Mouse (Mus musculus): ENCODE measurements around the gene Smap2.
"Not testable (repeated sequence)": the region's sequence is repeated elsewhere in the genome, so short reads cannot be mapped to it uniquely, and the experiment has no call there.

The Smap2 gene

DNA sequence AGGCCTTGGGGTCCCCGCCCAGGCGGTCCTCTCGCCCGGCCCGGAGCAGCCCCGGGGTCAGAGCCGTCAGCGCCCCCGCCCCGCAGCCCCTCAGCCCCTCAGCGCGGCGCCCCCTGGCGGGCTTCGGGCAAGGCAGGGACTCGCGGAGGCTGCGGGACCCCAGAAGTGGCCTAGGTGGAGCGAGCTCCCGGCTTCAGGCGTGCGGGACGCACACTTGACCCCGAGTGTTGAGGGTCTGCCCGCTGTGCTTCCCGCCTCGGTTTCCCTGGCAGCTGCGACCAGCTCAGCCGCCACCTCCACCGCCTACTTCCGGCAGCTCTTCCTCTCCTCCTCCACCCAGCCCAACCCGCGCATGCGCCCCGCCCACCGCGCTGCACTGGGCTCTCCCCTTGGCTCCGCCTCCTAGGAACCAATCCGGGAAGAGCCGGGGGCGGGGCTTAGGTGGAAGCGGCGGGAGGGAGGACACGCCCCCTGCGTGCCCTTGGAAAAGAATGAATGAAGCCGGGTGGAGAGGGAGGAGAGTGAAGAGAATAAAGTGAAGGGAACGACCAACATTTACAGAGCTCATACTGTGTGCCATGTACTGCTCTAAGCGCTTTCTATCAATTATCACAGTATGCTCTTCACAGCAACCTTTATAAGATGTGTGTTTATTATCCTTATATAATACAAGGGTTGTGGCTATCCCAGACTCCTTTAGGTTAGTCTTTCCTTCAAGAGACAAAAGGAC lies at the start of gene Smap2:
Smap2 (minus strand) TSS at position 320 of the 730 bp plus-strand sequence.
- CTCF ChIA-PET, result interaction anchor here (0.6 to 2.3 kb wide), 7 partner anchors 10 to 1030 kb away, joined by 3 to 8 read pairs (median 4); no protein-coding TSS in a partner anchor

- CTCF ChIA-PET, result no interaction called here
These were observed 48.3 kb upstream of the Smap2 start for GRCm38 (mm10) chr4:121065336-121065735.

GRCm38 (mm10) chr4:121059218-121059617 lies 42.2 kb upstream of the Smap2 start:
- CTCF ChIA-PET, result not testable (repeated sequence)

GRCm38 (mm10) chr4:121057032-121057431 lies 40.0 kb upstream of the Smap2 start:
- CTCF ChIA-PET, result no interaction called here

- CTCF ChIA-PET, result no interaction called here
These were observed 39.3 kb upstream of the Smap2 start for GRCm38 (mm10) chr4:121056342-121056741.

- CTCF ChIA-PET, result interaction anchor here (0.6 kb wide), 1 partner anchor 19 kb away, joined by 18 read pairs; no protein-coding TSS in a partner anchor
These were observed 35.6 kb upstream of the Smap2 start for GRCm38 (mm10) chr4:121052454-121053323.

GRCm38 (mm10) chr4:121051863-121052262 lies 34.8 kb upstream of the Smap2 start:
- CTCF ChIA-PET, result no interaction called here

DNA sequence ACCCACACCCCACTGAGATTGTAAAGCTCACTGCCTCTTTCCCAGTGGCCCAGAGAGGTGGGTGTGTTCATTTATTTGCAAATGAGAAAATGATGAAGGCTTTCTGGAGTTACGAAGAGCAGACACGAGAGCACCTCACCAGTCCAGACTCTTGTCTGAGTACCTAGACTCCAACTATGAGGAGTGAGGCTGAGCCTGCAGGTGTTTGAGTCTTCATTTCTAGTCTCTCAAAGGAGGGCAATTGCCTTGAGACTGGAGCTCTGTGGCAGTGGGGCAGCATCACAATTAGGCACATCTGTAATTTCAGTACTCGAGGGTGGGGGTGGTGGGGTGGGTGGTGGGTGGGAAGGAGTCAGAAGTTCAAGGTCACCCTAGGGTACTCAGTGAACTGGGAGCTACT lies 25.9 kb upstream of the Smap2 start:
- CTCF ChIA-PET, result no interaction called here

- CTCF ChIA-PET, result no interaction called here
These were observed 25.4 kb upstream of the Smap2 start for GRCm38 (mm10) chr4:121042472-121042871.

GRCm38 (mm10) chr4:121040897-121041671 lies 24.0 kb upstream of the Smap2 start:
- CTCF ChIA-PET, result interaction anchor here (0.6 to 1.0 kb wide), 3 partner anchors 172 to 193 kb away, joined by 3 to 4 read pairs (median 3); no protein-coding TSS in a partner anchor

DNA sequence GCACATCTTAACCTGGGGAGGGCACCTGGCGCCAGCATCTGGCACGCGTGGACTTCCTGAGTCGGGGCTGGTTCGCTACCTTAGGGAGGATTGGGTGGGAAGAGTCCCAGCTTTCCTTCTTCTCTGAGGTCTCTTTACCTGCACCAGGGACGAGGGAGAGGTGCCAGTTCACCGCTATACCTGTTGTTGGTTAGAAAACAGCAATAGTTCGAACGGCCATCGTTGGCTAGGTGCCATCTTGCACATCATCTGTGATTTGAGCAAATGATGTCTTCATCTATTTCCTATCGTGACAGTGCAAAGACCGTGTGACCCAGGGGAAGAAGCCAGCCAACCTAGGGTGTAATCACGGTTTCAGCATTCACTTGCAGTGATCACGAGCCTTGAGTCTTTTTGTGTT lies 23.3 kb upstream of the Smap2 start:
- CTCF ChIA-PET, result interaction anchor here (1.3 kb wide), 1 partner anchor 53 kb away, joined by 6 read pairs; no protein-coding TSS in a partner anchor

DNA sequence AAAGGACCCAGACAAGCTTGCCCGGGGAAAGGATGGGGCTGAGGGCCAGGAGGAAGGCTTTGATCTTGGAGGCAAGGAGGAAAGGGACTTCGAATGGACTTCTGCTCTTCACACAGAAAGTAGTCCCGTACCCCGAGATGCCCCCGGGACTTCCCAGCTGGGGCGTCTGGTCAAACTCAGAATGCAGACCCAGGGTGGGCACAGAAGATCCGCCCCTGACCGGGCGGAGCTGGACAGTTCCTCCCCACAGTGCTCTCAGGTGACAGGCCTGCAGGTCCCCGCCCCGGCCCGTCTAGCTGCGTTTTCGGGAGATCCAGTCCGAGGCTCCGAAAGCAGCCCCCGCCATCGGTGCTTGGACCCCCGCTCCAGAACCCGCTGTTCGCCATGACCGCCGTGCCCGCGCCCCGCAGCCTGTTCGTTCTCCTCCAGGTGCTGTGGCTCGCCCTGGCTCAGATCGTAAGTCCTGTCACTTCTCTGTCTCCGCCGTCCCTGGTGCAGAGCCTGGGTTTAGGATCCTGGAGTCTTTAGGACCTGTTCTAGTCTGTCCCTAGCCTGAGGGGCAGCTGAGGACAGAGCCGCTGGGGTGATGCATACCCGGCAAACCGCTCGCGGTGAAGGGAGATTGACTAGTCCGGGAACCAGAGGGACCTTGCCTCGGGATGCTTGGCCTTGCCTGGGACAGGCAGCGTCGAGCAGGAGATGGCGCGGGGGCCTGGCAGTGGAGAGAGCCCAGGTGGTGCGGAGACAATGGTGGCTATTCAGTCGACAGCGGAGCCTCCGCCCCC lies 22.5 kb upstream of the Smap2 start, which contains the start of gene Col9a2:
Col9a2 (plus strand) TSS at position 55 of the 785 bp plus-strand sequence.
- CTCF ChIA-PET, result interaction anchor here (0.9 to 1.3 kb wide), 2 partner anchors 52 to 61 kb away, joined by 3 to 6 read pairs; no protein-coding TSS in a partner anchor

DNA sequence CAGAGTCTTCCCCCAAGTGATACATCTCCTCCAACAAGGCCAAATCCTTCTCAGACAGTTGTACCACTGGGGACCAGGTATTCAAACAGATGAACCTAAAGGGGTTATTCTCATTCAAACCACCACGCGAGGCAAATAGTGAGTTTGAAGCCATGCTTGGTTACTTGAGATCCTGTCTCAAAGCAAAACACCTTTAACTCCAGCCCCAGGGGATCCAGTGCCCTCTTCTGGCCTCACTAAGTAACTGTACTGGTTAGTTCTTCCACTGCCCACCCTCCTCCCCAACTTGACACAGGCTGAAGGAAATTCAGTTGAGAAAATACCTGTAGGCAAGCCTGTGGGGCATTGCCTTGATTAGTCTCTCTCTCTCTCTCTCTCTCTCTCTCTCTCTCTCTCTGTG lies 16.0 kb upstream of the Smap2 start:
- CTCF ChIA-PET, result interaction anchor here (0.5 kb wide), 1 partner anchor 54 kb away, joined by 13 read pairs; no protein-coding TSS in a partner anchor

DNA sequence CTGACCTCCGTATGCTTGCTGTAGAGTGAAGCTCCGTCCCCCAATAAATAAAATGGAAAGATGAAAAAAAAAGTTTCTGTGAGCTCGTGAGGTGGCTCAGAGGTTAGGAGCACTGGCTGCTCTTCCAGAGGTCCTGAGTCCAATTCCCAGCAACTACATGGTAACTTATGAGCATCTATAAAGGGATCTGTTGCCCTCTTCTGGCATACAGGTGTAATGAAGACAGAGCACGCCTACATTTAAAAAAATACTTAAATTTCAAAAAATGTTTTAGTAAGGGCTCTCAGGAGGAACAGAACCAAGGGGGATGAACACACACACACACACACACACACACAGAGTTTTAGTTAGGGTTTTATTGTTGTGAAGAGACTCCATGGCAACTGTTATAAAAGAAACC lies 14.4 kb upstream of the Smap2 start:
- CTCF ChIA-PET, result interaction anchor here (1.1 to 1.3 kb wide), 2 partner anchors 15 to 45 kb away, joined by 3 to 4 read pairs; no protein-coding TSS in a partner anchor

DNA sequence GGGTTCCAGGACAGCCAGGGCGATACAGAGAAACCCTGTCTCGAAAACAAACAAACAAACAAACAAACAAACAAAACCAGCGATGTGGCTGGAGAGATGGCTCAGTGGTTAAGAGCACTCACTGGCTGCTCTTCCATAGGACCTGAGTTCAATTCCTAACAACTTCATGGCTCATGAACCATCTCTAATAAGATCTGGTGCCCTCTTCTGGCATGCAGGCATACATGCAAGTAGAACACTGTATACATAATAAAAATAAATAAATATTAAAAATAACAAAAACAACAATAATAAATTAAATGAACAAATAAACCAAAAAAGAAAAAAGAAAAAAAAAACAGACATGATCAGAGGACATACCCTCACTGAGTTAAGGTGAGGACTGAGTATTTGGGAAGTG lies 12.6 kb upstream of the Smap2 start:
- CTCF ChIA-PET, result interaction anchor here (0.6 to 1.4 kb wide), 2 partner anchors 44 to 133 kb away, joined by 4 read pairs; no protein-coding TSS in a partner anchor

DNA sequence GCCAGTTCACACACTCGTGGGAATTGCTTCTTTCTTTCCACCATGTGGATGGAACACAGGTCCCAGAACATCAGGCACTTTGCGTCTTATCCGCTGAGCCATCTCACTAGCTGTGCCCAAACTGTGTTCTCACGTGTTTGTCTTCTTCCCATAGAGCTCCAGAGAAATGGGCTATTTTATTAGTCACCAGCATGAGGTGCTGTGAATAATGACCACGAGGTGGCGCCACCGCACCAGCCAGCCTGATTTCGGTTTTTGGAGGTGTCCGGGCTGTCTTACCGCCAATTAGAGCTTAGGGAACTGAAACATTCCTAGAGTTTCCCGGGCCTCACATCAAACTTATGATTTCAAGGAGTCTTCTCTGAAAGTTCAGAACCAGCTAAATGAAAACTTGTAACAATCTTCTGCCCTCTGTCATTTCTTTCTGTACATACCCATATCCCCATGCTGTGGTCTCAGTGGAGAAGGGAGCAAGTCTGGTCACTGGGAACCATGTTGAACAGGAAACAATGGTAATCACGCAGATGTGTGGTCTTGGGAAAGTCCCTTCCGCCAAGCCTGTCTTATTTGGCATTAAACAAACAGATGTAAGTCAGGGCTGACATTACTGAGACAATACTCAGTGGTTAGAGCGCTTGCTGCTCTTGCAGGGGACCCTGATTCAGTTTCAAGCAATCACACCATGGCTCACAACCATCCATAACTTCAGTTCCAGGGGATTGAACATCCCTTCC lies 11.8 kb upstream of the Smap2 start:
- CTCF ChIA-PET, result interaction anchor here (0.5 to 1.4 kb wide), 3 partner anchors 31 to 1997 kb away, joined by 4 to 5 read pairs (median 4); no protein-coding TSS in a partner anchor

DNA sequence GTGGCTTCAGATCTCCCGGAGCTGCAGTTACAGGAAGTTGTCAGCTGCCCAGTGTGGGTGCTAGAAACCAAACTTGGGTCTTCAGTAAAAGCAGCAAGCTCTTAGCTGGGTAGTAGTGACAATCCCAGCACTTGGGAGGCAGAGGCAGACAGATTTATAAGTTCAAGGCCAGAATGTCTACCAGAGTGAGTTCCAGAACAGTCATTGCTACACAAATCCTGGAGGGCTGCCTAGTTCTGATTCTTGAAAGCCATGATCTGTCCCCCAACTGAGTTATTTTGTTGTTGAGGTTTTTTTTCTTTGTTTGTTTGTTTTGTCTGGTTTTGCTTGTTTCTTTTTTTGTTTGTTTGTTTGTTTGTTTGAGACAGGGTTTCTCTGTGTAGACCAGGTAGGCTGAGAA lies 11.1 kb upstream of the Smap2 start:
- CTCF ChIA-PET, result interaction anchor here (1.4 to 1.6 kb wide), 3 partner anchors 12 to 43 kb away, joined by 4 to 13 read pairs (median 8); no protein-coding TSS in a partner anchor

GRCm38 (mm10) chr4:121025681-121026080 lies 8.6 kb upstream of the Smap2 start:
- CTCF ChIA-PET, result interaction anchor here (1.2 kb wide), 1 partner anchor 10 kb away, joined by 4 read pairs; no protein-coding TSS in a partner anchor

GRCm38 (mm10) chr4:121023941-121024340 lies 6.9 kb upstream of the Smap2 start:
- CTCF ChIA-PET, result interaction anchor here (0.6 kb wide), 1 partner anchor 244 kb away, joined by 3 read pairs; no protein-coding TSS in a partner anchor
